ENCODE assay signal across 17 mouse cellular contexts in the genomic region with DNA sequence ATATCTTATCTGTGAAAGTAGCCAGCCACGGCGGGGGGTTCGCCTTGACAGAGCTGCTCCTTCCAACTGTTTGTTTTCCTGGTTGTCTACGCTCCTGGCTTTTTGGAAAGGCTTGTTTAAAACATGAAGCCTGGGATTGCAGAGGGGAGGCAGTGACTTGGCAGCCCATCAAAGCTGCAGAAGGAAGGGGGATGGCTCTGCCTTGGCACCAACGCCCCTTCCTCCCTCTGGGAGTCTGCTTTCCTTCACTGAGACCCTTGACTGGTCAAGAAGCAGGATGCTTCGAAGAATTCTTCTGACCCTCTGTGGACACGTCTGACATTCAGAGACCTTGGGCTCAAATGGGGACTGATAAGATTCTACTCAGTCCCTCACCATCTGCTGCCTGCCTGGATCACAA.
DNase-seq lines count a peak whose midpoint lies in the region; ATAC-seq lines count a peak whose summit lies in the region.
"Had no signal": no experiment of that assay in that cellular context is flagged by ENCODE, and none has a peak within 500 bp of the region (broad histone marks: within the 10 kb centered on the region; RNA-seq: fewer than 3 reads in every experiment).

No protein-coding gene starts in this region.

- 54% methylated on average over 7 of the region's 7 CpGs for WGBS in forebrain, embryonic 14.5 days
- WGBS in forebrain, embryonic 13.5 days: 69% methylated on average over 7 of the region's 7 CpGs

- H3K4me2 ChIP-seq in forebrain, embryonic 14.5 days (ENCODE audit: low read length): no peak overlapping the region
- no peak overlapping the region for H3K4me2 ChIP-seq in forebrain, embryonic 13.5 days
- H3K4me2 ChIP-seq: heart, embryonic 12.5 days; neural tube, embryonic 15.5 days had no signal

- intact Hi-C loops in left cerebral cortex, postnatal 4 days (cut with DNase I): no loop called here

- H3K36me3 ChIP-seq in forebrain, embryonic 14.5 days (ENCODE audit: control insufficient read depth, insufficient read depth, low read length): no peaks in the 10 kb centered on the region
- H3K36me3 ChIP-seq in forebrain, embryonic 13.5 days (ENCODE audit: poor library complexity, severe bottlenecking): no peaks in the 10 kb centered on the region
- H3K36me3 ChIP-seq: embryonic facial prominence, embryonic 10.5 days; heart, embryonic 12.5 days; neural tube, embryonic 15.5 days had no signal

- no peak overlapping the region for H3K27ac ChIP-seq in forebrain, embryonic 14.5 days (ENCODE audit: low read depth, low read length)
- no peak overlapping the region; the same call in 1 of the 2 replicates for H3K27ac ChIP-seq in forebrain, embryonic 13.5 days
- H3K27ac ChIP-seq: embryonic facial prominence, embryonic 10.5 days; left cerebral cortex, adult 2 months; neural tube, embryonic 15.5 days had no signal

- H3K27me3 ChIP-seq in forebrain, embryonic 14.5 days (replicated peaks; ENCODE audit: control insufficient read depth, insufficient read depth, low read length): no peaks in the 10 kb centered on the region
- H3K27me3 ChIP-seq in forebrain, embryonic 13.5 days: no peaks in the 10 kb centered on the region
- H3K27me3 ChIP-seq: heart, embryonic 12.5 days; neural tube, embryonic 15.5 days had no signal

- peaks cover 3% of the 10 kb centered on the region; the same call in 1 of the 2 replicates for H3K4me1 ChIP-seq in forebrain, embryonic 14.5 days (ENCODE audit: control insufficient read depth, insufficient read depth, low read length)
- H3K4me1 ChIP-seq in forebrain, embryonic 13.5 days: peaks cover 11% of the 10 kb centered on the region
- H3K4me1 ChIP-seq: embryonic facial prominence, embryonic 10.5 days had no signal

- no peak overlapping the region for H3K4me3 ChIP-seq in forebrain, embryonic 14.5 days (ENCODE audit: low read depth, low read length)
- no peak overlapping the region for H3K4me3 ChIP-seq in forebrain, embryonic 13.5 days
- H3K4me3 ChIP-seq: embryonic facial prominence, embryonic 10.5 days; erythroblast, embryonic 14.5 days; heart, embryonic 12.5 days; left cerebral cortex, adult 2 months; neural tube, embryonic 15.5 days had no signal

- no peaks in the 10 kb centered on the region for H3K9me3 ChIP-seq in forebrain, embryonic 14.5 days (replicated peaks; ENCODE audit: control insufficient read depth, low read length)
- no peaks in the 10 kb centered on the region for H3K9me3 ChIP-seq in forebrain, embryonic 13.5 days (replicated peaks)
- H3K9me3 ChIP-seq: embryonic facial prominence, embryonic 10.5 days; heart, embryonic 12.5 days; neural tube, embryonic 15.5 days had no signal

- ATAC-seq in forebrain, embryonic 14.5 days: no peak; the same call in 1 of the 2 replicates
- ATAC-seq in forebrain, embryonic 13.5 days: no peak

- H3K9ac ChIP-seq in forebrain, embryonic 14.5 days (ENCODE audit: low read length): no peak overlapping the region
- no peak overlapping the region for H3K9ac ChIP-seq in forebrain, embryonic 13.5 days
- H3K9ac ChIP-seq: heart, embryonic 12.5 days; neural tube, embryonic 15.5 days had no signal

- DNase-seq in forebrain, embryonic 14.5 days (ENCODE audit: low spot score): peak; percentile 71
- DNase-seq in left cerebral cortex, postnatal 4 days: peak; percentile 59
- no peak for DNase-seq in left cerebral cortex, adult 18-20 months (ENCODE audit: low spot score in 2 of 2)
- peak; percentile 51 to 52 for DNase-seq in right cerebral cortex, postnatal 10 days (ENCODE audit: low spot score in 2 of 2)
- DNase-seq in right cerebral cortex, adult 18-20 months: no peak
- no peak for DNase-seq in thymus, postnatal 14 days
- no peak for DNase-seq in spleen, postnatal 14 days (ENCODE audit: low spot score in 2 of 2)
- DNase-seq: adrenal gland, postnatal 25 days; cerebellum, postnatal 36 days; heart, postnatal 4 days; lung, adult 18-20 months had no signal

Comparison
In these comparisons a context has a peak if more than half of its experiments do, and no peak if none do; other contexts are left out.
1. DNase-seq: peak in forebrain, embryonic 14.5 days (single experiment), left cerebral cortex, postnatal 4 days (single experiment) and right cerebral cortex, postnatal 10 days (2 of 2); none in left cerebral cortex, adult 18-20 months (0 of 2), right cerebral cortex, adult 18-20 months (single experiment), thymus, postnatal 14 days (single experiment) and spleen, postnatal 14 days (0 of 2).